ENCODE assay signal across 8 mouse cellular contexts in genomic region chr11:86484101-86484868, GRCm38 (mm10). TPM values are rescaled to one million over a fixed set of nuclear protein-coding genes. Genes with fewer than 3 reads are reported as not detected.
DNase-seq lines count a peak whose midpoint lies in the region; ATAC-seq and TF ChIP-seq lines count a peak whose summit lies in the region.

Rnft1 (plus strand) TSS chr11:86484657.

- peaks cover 4% of the 10 kb centered on the region for H3K36me3 ChIP-seq in embryonic facial prominence, embryonic 14.5 days (ENCODE audit: control insufficient read depth, insufficient read depth, low read length)
- peaks cover 4% of the 10 kb centered on the region for H3K36me3 ChIP-seq in heart, adult 2 months (ENCODE audit: control insufficient read depth, insufficient read depth, low read length)
- H3K36me3 ChIP-seq in limb, embryonic 13.5 days: peaks cover 6% of the 10 kb centered on the region
- no peaks in the 10 kb centered on the region for H3K36me3 ChIP-seq in midbrain, embryonic 16.5 days (ENCODE audit: control insufficient read depth, insufficient read depth, low read length)

- WGBS in embryonic facial prominence, embryonic 14.5 days: under 1% methylated on average over 39 of the region's 68 CpGs
- under 1% methylated on average over 68 of the region's 68 CpGs for WGBS in heart, adult 2 months
- under 1% methylated on average over 68 of the region's 68 CpGs for WGBS in limb, embryonic 13.5 days
- under 1% methylated on average over 67 of the region's 68 CpGs for WGBS in midbrain, embryonic 16.5 days

- TF ChIP-seq POLR2A in heart, adult 2 months (IDR thresholded peaks at IDR 0.05; ENCODE audit: insufficient read depth, low read depth, low read length): peak; percentile 98

- peak; percentile 98 for DNase-seq in 3T3-L1 (ENCODE audit: low read depth, low spot score)
- DNase-seq in adrenal gland, postnatal 4 days (ENCODE audit: low spot score in 2 of 2): peak; percentile 93 to 98
- DNase-seq in embryonic facial prominence, embryonic 14.5 days (ENCODE audit: low spot score): peak; percentile 99
- peak; percentile 99 for DNase-seq in heart, adult 2 months
- DNase-seq in kidney, adult 8-10 months: peak; percentile 99
- DNase-seq in spleen, postnatal 10 days (ENCODE audit: low spot score in 2 of 2): peak; percentile 98 to 100

- H3K4me3 ChIP-seq in embryonic facial prominence, embryonic 14.5 days (ENCODE audit: low read depth, low read length): peak within 1 kb of the TSS; percentile 65
- peak within 1 kb of the TSS; percentile 64 for H3K4me3 ChIP-seq in heart, adult 2 months
- H3K4me3 ChIP-seq in limb, embryonic 13.5 days: peak within 1 kb of the TSS; percentile 69
- peak within 1 kb of the TSS; percentile 67 for H3K4me3 ChIP-seq in midbrain, embryonic 16.5 days (ENCODE audit: low read depth, low read length)

- no peaks in the 10 kb centered on the region for H3K9me3 ChIP-seq in embryonic facial prominence, embryonic 14.5 days (ENCODE audit: control insufficient read depth, low read length)
- H3K9me3 ChIP-seq in limb, embryonic 13.5 days: no peaks in the 10 kb centered on the region
- H3K9me3 ChIP-seq in midbrain, embryonic 16.5 days (replicated peaks; ENCODE audit: control insufficient read depth, low read length, poor library complexity, severe bottlenecking): no peaks in the 10 kb centered on the region

- H3K27ac ChIP-seq in embryonic facial prominence, embryonic 14.5 days (replicated peaks; ENCODE audit: low read depth, low read length): peak within 1 kb of the TSS; percentile 80
- peak within 1 kb of the TSS; percentile 99 for H3K27ac ChIP-seq in heart, adult 2 months
- H3K27ac ChIP-seq in limb, embryonic 13.5 days: peak within 1 kb of the TSS; percentile 80
- peak within 1 kb of the TSS; percentile 79 for H3K27ac ChIP-seq in midbrain, embryonic 16.5 days (ENCODE audit: low read length)

- H3K27me3 ChIP-seq in embryonic facial prominence, embryonic 14.5 days (replicated peaks; ENCODE audit: control insufficient read depth, insufficient read depth, low read length): no peaks in the 10 kb centered on the region
- H3K27me3 ChIP-seq in heart, adult 2 months (ENCODE audit: control insufficient read depth, insufficient read depth, low read length): no peaks in the 10 kb centered on the region
- no peaks in the 10 kb centered on the region for H3K27me3 ChIP-seq in limb, embryonic 13.5 days
- H3K27me3 ChIP-seq in midbrain, embryonic 16.5 days (ENCODE audit: control insufficient read depth, insufficient read depth, low read depth, low read length): no peaks in the 10 kb centered on the region

- peaks cover 9% of the 10 kb centered on the region for H3K4me1 ChIP-seq in embryonic facial prominence, embryonic 14.5 days (ENCODE audit: control insufficient read depth, insufficient read depth, low read length)
- peaks cover 4% of the 10 kb centered on the region for H3K4me1 ChIP-seq in heart, adult 2 months (ENCODE audit: control insufficient read depth, insufficient read depth, low read length)
- peaks cover 9% of the 10 kb centered on the region for H3K4me1 ChIP-seq in limb, embryonic 13.5 days
- H3K4me1 ChIP-seq in midbrain, embryonic 16.5 days (ENCODE audit: control insufficient read depth, insufficient read depth, low read length): peaks cover 9% of the 10 kb centered on the region

- H3K9ac ChIP-seq in embryonic facial prominence, embryonic 14.5 days (ENCODE audit: low read depth, low read length): peak within 1 kb of the TSS; percentile 82
- H3K9ac ChIP-seq in heart, adult 2 months (ENCODE audit: low read depth, low read length): peak within 1 kb of the TSS; percentile 82
- H3K9ac ChIP-seq in limb, embryonic 13.5 days: peak within 1 kb of the TSS; percentile 78
- H3K9ac ChIP-seq in midbrain, embryonic 16.5 days (ENCODE audit: low read depth, low read length): peak within 1 kb of the TSS; percentile 72

- ATAC-seq in embryonic facial prominence, embryonic 14.5 days (ENCODE audit: low read depth): peak; percentile 98
- peak; percentile 97 for ATAC-seq in limb, embryonic 13.5 days (ENCODE audit: low FRiP score, low read depth)
- ATAC-seq in midbrain, embryonic 16.5 days: peak; percentile 95

- TF ChIP-seq EP300 in heart, adult 2 months (IDR thresholded peaks at IDR 0.05; ENCODE audit: insufficient read depth, low read depth, low read length): peak; percentile 81

- intact Hi-C loops in heart, adult 2 months (cut with DNase I): loop anchor here (1.0 kb wide), 1 partner anchor 60 kb away; the partner anchor contains the start of genes Rps6kb1 and Tubd1

- TF ChIP-seq CTCF in heart, adult 2 months (IDR thresholded peaks at IDR 0.05): peak; percentile 56

- H3K4me2 ChIP-seq in embryonic facial prominence, embryonic 14.5 days (ENCODE audit: low read depth, low read length): peak within 1 kb of the TSS; percentile 78
- H3K4me2 ChIP-seq in limb, embryonic 13.5 days (replicated peaks): peak within 1 kb of the TSS; percentile 71
- H3K4me2 ChIP-seq in midbrain, embryonic 16.5 days (ENCODE audit: low read length): peak within 1 kb of the TSS; percentile 56

- H3K79me2 ChIP-seq in heart, adult 2 months (replicated peaks; ENCODE audit: control insufficient read depth, insufficient read depth, low read length): no peaks in the 10 kb centered on the region; the same call in 1 of the 2 replicates

RNA-seq across cellular contexts. Expression of gene Rnft1, which starts in this region (rescaled TPM):
- total RNA-seq in adrenal gland, postnatal 4 days (2021): 10 to 100 TPM; 37.1 to 39.0 TPM
- polyA plus RNA-seq in embryonic facial prominence, embryonic 14.5 days (2014; fragmentation: Nextera tagmentation; extraction: Ambion mirVana): 53.5 and 53.6 TPM in 2 replicates
- 10 to 100 TPM; 26.2 to 35.0 TPM for total RNA-seq in heart, adult 2 months (2021)
- 6.8 and 14.3 TPM in 2 replicates for polyA plus RNA-seq in heart, adult 2 months (2012; rRNA removed)
- polyA plus RNA-seq in limb, embryonic 13.5 days (2015; fragmentation: Nextera tagmentation; extraction: Ambion mirVana): 42.6 and 44.9 TPM in 2 replicates
- polyA plus RNA-seq in midbrain, embryonic 16.5 days (2015; fragmentation: Nextera tagmentation; extraction: Ambion mirVana): 14.4 and 14.5 TPM in 2 replicates

Comparison
In these comparisons a context has a peak if more than half of its experiments do, and no peak if none do; other contexts are left out.
1. Peak in every context shown above with its lines: DNase-seq, ATAC-seq, H3K4me3 ChIP-seq and H3K27ac ChIP-seq.